Mouse (Mus musculus) B cell, adult (primary cell): ENCODE data around the gene Zfp119b. TPM values are rescaled to one million over a fixed set of nuclear protein-coding genes. Genes with fewer than 3 reads are reported as not detected.

ENCODE experiments used
- total RNA-seq: library from RNA; stranded (reverse); gene quantifications from 4 replicates; pipeline ENCODE4 v1.2.4, GENCODE M21; 2023; ENCODE audit not compliant: inconsistent age

The Zfp119b gene
- 4.9 to 7.1 TPM (median 6.0 TPM) in 4 replicates for total RNA-seq

GRCm38 (mm10) chr17:55949400-55949799 is at the start of gene Zfp119b:
TSS of gene Zfp119b (minus strand) at chr17:55949500.

GRCm38 (mm10) chr17:55986030-55986961 is 37.0 kb upstream of the Zfp119b start, which contains the start of gene Fsd1:
TSS of gene Fsd1 (plus strand) at chr17:55986509.

GRCm38 (mm10) chr17:55969966-55970891 is 20.9 kb upstream of the Zfp119b start, which contains the start of gene Shd:
TSS of gene Shd (plus strand) at chr17:55970467.

GRCm38 (mm10) chr17:55958918-55959728 is 9.8 kb upstream of the Zfp119b start, which contains the start of gene Yju2:
TSS of gene Yju2 (plus strand) at chr17:55959099.

GRCm38 (mm10) chr17:55952447-55953027 is 3.2 kb upstream of the Zfp119b start, which contains the start of gene Ebi3:
TSS of gene Ebi3 (plus strand) at chr17:55952640.

Other genes with a start within 250 kb of the Zfp119b start
- 32.3 to 43.3 TPM (median 36.8 TPM) in 4 replicates for gene Pot1b, start 236.9 kb downstream of the Zfp119b start, total RNA-seq
- 0.93 to 2.1 TPM (median 1.7 TPM) in 4 replicates for gene Adgre4, start 199.5 kb downstream of the Zfp119b start, total RNA-seq
- gene Zfp119a, start 70.6 kb downstream of the Zfp119b start, total RNA-seq = 10.3 to 12.7 TPM (median 11.5 TPM) in 4 replicates
- 18.4 to 20.2 TPM (median 19.7 TPM) in 4 replicates for gene Zfp959, start 57.4 kb downstream of the Zfp119b start, total RNA-seq
- 12.9 to 16.7 TPM (median 15.2 TPM) in 4 replicates for gene Ebi3, start 3.1 kb upstream of the Zfp119b start, total RNA-seq
- gene Yju2, start 9.6 kb upstream of the Zfp119b start, total RNA-seq = 39.6 to 52.9 TPM (median 46.2 TPM) in 4 replicates
- 0.74 to 2.0 TPM (median 1.6 TPM) in 4 replicates for gene Shd, start 21.0 kb upstream of the Zfp119b start, total RNA-seq
- not detected in 4 replicates for gene Fsd1, start 37.0 kb upstream of the Zfp119b start, total RNA-seq
- gene Stap2, start 56.1 kb upstream of the Zfp119b start, total RNA-seq = 0.42 to 0.81 TPM (median 0.61 TPM) in 3 of 4 replicates, not detected in the other
- gene Mpnd, start 56.2 kb upstream of the Zfp119b start, total RNA-seq = 56.8 to 63.5 TPM (median 62.7 TPM) in 4 replicates
- gene Sh3gl1, start 87.1 kb upstream of the Zfp119b start, total RNA-seq = 86.0 to 87.5 TPM (median 87.0 TPM) in 4 replicates
- gene Chaf1a, start 90.9 kb upstream of the Zfp119b start, total RNA-seq = 3.1 to 4.3 TPM (median 3.7 TPM) in 4 replicates
- gene Ubxn6, start 125.5 kb upstream of the Zfp119b start, total RNA-seq = 69.0 to 71.9 TPM (median 71.0 TPM) in 4 replicates
- gene Hdgfl2, start 130.1 kb upstream of the Zfp119b start, total RNA-seq = 102 to 112 TPM (median 107 TPM) in 4 replicates
- gene Plin4, start 160.3 kb upstream of the Zfp119b start, total RNA-seq = not detected in 4 replicates
- gene Plin5, start 168.1 kb upstream of the Zfp119b start, total RNA-seq = not detected in 4 replicates
- gene Lrg1, start 172.5 kb upstream of the Zfp119b start, total RNA-seq = not detected in 4 replicates
- 0.42 to 1.1 TPM (median 0.92 TPM) in 4 replicates for gene Sema6b, start 190.8 kb upstream of the Zfp119b start, total RNA-seq
- 0.19 to 0.51 TPM (median 0.41 TPM) in 4 replicates for gene Tnfaip8l1, start 213.0 kb upstream of the Zfp119b start, total RNA-seq
- gene Mydgf, start 234.4 kb upstream of the Zfp119b start, total RNA-seq = 50.0 to 56.0 TPM (median 53.0 TPM) in 4 replicates